Mouse (Mus musculus): ENCODE measurements around the gene Pkmyt1. TPM values are rescaled to one million over a fixed set of nuclear protein-coding genes. Genes with fewer than 3 reads are reported as not detected.

The Pkmyt1 gene
- polyA plus RNA-seq, 1 experiment from 2014 or later, result 39.6 TPM

DNA sequence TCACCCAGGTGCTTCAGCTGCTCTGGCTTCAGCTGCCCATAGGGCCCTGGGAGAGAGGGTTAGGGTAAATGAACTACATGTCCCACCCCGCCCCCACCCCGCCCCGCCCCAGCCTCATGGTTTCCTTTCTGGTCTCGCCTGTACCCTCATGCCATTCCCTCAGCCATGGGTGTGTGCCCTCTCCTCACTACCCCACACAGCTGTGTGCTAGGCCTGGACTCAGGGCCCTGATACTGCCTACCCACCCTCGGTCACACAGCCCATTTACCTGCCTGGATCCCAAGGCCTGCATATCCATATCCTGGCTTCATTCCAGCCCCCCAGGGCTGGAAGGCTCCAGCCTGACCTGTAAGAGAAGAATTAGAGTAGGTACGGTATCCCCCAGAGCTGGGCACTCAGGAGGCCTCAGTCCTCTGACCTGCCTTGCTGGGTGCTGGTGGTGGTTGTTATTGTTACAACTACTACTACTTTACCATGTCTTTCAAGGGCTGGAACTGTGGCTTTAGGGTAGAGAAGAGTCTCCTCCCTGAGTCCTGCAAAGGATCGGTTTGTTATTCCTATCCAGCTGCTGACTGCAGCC lies 20.5 kb upstream of the Pkmyt1 start:
- Histone ChIP-seq H3K4me3 (ENCODE audit: low read depth, low read length) (no peak overlapping the region), H3K4me1 (ENCODE audit: control insufficient read depth, insufficient read depth, low read length) (no peaks in the 10 kb centered on the region), H3K27me3 (replicated peaks; ENCODE audit: control insufficient read depth, insufficient read depth, low read length) (peaks cover 5% of the 10 kb centered on the region), H3K9me3 (ENCODE audit: control insufficient read depth, low read length) (no peaks in the 10 kb centered on the region), H3K27ac (replicated peaks; ENCODE audit: low read depth, low read length) (no peak overlapping the region), H3K4me2 (ENCODE audit: low read depth, low read length) (no peak overlapping the region), H3K9ac (ENCODE audit: low read depth, low read length) (no peak overlapping the region), H3K36me3 (ENCODE audit: control insufficient read depth, insufficient read depth, low read length) (no peaks in the 10 kb centered on the region)
- no peak for DNase-seq (ENCODE audit: low spot score)
- no peak for ATAC-seq (ENCODE audit: low read depth)
- WGBS, result 75% methylated on average over 7 of the region's 7 CpGs

DNA sequence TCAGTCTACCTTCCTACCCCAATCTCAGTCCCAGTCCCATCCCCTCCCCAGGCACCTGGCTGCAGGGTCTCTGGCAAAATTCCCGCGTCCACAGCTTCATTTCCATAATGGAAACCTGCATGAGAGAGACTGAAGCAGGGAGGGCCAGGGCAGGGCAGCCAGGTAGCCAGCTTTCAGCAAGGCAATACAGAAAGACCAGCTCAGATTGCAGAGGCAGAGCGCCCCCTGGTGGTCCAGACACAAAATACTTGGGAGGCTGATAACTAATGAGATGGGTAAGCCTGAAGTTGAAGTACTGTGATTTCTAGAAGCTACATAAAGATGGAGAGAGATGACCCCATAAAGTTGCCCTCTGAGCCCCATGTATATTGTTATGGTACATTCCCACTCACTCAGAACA lies 19.9 kb upstream of the Pkmyt1 start:
- 0 out of 2 replicates have a peak, but pooled peaks have one; percentile 60 for ATAC-seq (ENCODE audit: low read depth)
- peak; percentile 74 for DNase-seq (ENCODE audit: low spot score)
- Histone ChIP-seq H3K4me3 (ENCODE audit: low read depth, low read length) (no peak overlapping the region), H3K4me2 (ENCODE audit: low read depth, low read length) (no peak overlapping the region), H3K36me3 (ENCODE audit: control insufficient read depth, insufficient read depth, low read length) (no peaks in the 10 kb centered on the region), H3K27ac (replicated peaks; ENCODE audit: low read depth, low read length) (no peak overlapping the region), H3K9me3 (ENCODE audit: control insufficient read depth, low read length) (no peaks in the 10 kb centered on the region), H3K4me1 (ENCODE audit: control insufficient read depth, insufficient read depth, low read length) (no peaks in the 10 kb centered on the region), H3K27me3 (replicated peaks; ENCODE audit: control insufficient read depth, insufficient read depth, low read length) (no peaks in the 10 kb centered on the region; the same call in 1 of the 2 replicates), H3K9ac (ENCODE audit: low read depth, low read length) (no peak overlapping the region)
- WGBS, result 0% methylated on average over 3 of the region's 3 CpGs

DNA sequence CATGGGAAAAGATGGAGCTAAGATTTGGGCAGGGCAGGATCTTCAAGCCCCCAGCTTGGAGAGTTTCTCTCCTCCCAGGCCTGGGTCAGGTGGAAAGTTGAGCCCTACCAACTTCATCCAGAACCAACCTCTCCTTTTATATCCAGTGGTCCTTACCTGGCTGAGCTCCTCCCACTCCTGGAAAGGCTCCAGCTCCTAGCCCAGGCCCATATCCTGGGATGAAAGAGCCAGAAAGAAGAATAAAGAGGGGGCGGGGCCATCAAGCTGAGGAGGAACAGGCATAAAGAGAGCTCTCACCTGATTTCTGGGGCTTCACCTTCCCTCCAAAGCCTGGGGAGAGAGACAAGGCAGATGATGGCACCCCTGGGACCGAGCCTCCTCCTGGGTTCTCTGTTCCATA lies 9.1 kb upstream of the Pkmyt1 start:
- no peaks in the 10 kb centered on the region for H3K27me3 ChIP-seq (replicated peaks; ENCODE audit: control insufficient read depth, insufficient read depth, low read length)
- DNase-seq (ENCODE audit: low spot score) (peak; percentile 59), ATAC-seq (ENCODE audit: low read depth) (peak; percentile 65; the same call in 1 of the 2 replicates)
- no peaks in the 10 kb centered on the region for H3K4me1 ChIP-seq (ENCODE audit: control insufficient read depth, insufficient read depth, low read length)
- H3K36me3 ChIP-seq (ENCODE audit: control insufficient read depth, insufficient read depth, low read length), result no peaks in the 10 kb centered on the region
- no peak overlapping the region for H3K4me2 ChIP-seq (ENCODE audit: low read depth, low read length)
- no peaks in the 10 kb centered on the region for H3K9me3 ChIP-seq (ENCODE audit: control insufficient read depth, low read length)
- 65% methylated on average over 2 of the region's 2 CpGs for WGBS
- no peak overlapping the region for H3K9ac ChIP-seq (ENCODE audit: low read depth, low read length)
- H3K27ac ChIP-seq (replicated peaks; ENCODE audit: low read depth, low read length), result no peak overlapping the region
- no peak overlapping the region for H3K4me3 ChIP-seq (ENCODE audit: low read depth, low read length)

DNA sequence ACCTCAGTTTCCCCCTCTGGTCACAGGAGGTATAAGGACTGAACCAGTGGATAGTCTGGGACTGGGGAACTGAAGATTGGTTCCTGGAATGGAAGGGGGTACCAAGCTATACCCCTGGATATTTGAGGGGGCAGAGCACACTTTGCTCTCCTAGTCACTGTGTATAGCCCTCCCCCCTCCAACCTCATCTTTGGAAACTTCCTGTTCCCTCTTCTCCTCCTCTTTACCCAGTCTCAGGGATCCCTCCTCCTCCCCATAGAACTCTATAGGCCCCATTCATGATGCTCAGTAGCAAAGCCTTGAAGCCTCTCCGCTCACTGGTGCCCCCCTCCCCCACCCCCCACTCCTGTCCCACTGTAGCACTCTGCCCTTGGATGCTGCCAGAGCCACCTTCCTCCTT lies 6.7 kb upstream of the Pkmyt1 start:
- Histone ChIP-seq H3K36me3 (ENCODE audit: control insufficient read depth, insufficient read depth, low read length) (no peaks in the 10 kb centered on the region), H3K9me3 (ENCODE audit: control insufficient read depth, low read length) (no peaks in the 10 kb centered on the region), H3K27ac (replicated peaks; ENCODE audit: low read depth, low read length) (no peak overlapping the region), H3K9ac (ENCODE audit: low read depth, low read length) (no peak overlapping the region), H3K4me2 (ENCODE audit: low read depth, low read length) (no peak overlapping the region), H3K4me3 (ENCODE audit: low read depth, low read length) (no peak overlapping the region), H3K4me1 (ENCODE audit: control insufficient read depth, insufficient read depth, low read length) (no peaks in the 10 kb centered on the region), H3K27me3 (replicated peaks; ENCODE audit: control insufficient read depth, insufficient read depth, low read length) (no peaks in the 10 kb centered on the region)
- ATAC-seq (ENCODE audit: low read depth), result no peak
- DNase-seq (ENCODE audit: low spot score), result no peak
- WGBS, result 33% methylated on average over 1 of the region's 1 CpGs

DNA sequence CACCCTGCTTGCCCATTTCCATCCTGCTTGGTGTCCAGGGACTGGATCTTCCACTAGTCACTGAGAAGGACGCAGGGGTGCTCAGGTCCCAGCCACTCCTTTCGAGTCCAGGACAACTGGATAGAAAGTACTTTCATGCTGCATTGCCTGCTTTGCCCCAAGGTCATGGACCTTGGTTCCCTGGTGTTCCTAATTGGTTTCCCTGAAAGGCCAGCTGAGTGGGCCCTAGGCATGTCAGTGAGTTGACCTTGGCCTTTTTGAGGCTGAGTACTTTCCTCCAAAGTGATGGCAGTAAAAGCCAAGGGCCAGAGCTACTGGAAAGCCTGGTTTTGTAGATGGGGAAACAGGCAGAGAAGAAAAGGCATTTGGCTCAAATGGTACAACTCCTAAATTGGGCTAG lies 4.2 kb upstream of the Pkmyt1 start:
- Histone ChIP-seq H3K27ac (replicated peaks; ENCODE audit: low read depth, low read length) (no peak overlapping the region), H3K27me3 (replicated peaks; ENCODE audit: control insufficient read depth, insufficient read depth, low read length) (no peaks in the 10 kb centered on the region), H3K4me1 (ENCODE audit: control insufficient read depth, insufficient read depth, low read length) (0 out of 2 replicates have a peak, but pooled peaks cover 7% of the 10 kb centered on the region), H3K9ac (ENCODE audit: low read depth, low read length) (no peak overlapping the region), H3K36me3 (ENCODE audit: control insufficient read depth, insufficient read depth, low read length) (no peaks in the 10 kb centered on the region), H3K4me3 (ENCODE audit: low read depth, low read length) (no peak overlapping the region), H3K4me2 (ENCODE audit: low read depth, low read length) (no peak overlapping the region), H3K9me3 (ENCODE audit: control insufficient read depth, low read length) (no peaks in the 10 kb centered on the region)
- DNase-seq (ENCODE audit: low spot score), result no peak
- no peak for ATAC-seq (ENCODE audit: low read depth)
- 73% methylated on average over 2 of the region's 2 CpGs for WGBS

DNA sequence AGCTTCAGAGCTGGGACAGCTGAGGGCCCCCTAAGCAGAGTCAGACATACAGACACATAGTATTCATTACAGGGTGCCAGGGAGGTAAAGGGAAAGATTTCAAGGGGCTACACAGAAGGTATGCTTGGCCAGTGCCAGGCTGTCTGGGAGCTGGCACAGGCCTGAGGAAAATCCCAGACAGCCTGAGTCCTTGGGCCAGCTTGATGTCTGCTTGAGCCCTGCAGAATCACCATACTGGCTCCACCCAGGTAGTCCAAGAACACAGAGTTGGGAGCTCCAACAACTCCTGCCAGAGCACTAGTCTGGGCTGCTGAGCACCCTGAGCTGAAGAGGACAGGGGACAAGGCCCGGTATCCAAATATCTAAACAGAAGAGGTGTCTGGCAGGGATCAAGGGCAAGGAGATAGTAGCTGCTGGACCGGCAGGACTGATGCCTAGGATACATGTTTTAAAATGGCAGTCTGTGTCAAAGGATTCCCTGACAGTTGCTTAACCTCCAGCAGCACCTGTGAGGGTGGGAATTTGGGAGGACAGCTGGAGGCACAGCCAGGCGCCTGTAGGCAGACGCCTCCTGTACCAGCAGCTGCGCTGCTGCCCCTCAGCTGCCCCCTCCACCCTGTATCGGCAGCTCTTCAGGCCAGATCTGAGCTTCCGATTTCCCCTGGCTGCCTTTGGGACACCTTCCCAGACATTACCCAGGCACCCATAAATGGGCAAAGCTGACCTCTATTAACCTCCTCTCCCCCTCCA lies 3.6 kb upstream of the Pkmyt1 start, which contains the start of gene 1520401A03Rik:
1520401A03Rik (minus strand) TSS at position 408 of the 750 bp plus-strand sequence.
- Histone ChIP-seq H3K27ac (replicated peaks; ENCODE audit: low read depth, low read length) (no peak within 1 kb of the TSS), H3K4me2 (ENCODE audit: low read depth, low read length) (no peak within 1 kb of the TSS), H3K27me3 (replicated peaks; ENCODE audit: control insufficient read depth, insufficient read depth, low read length) (no peaks in the 10 kb centered on the region), H3K4me3 (ENCODE audit: low read depth, low read length) (no peak within 1 kb of the TSS), H3K4me1 (ENCODE audit: control insufficient read depth, insufficient read depth, low read length) (0 out of 2 replicates have a peak, but pooled peaks cover 9% of the 10 kb centered on the region), H3K9ac (ENCODE audit: low read depth, low read length) (no peak within 1 kb of the TSS), H3K9me3 (ENCODE audit: control insufficient read depth, low read length) (no peaks in the 10 kb centered on the region), H3K36me3 (ENCODE audit: control insufficient read depth, insufficient read depth, low read length) (no peaks in the 10 kb centered on the region)
- 72% methylated on average over 5 of the region's 7 CpGs for WGBS
- ATAC-seq (ENCODE audit: low read depth) (no peak), DNase-seq (ENCODE audit: low spot score) (peak; percentile 48)

DNA sequence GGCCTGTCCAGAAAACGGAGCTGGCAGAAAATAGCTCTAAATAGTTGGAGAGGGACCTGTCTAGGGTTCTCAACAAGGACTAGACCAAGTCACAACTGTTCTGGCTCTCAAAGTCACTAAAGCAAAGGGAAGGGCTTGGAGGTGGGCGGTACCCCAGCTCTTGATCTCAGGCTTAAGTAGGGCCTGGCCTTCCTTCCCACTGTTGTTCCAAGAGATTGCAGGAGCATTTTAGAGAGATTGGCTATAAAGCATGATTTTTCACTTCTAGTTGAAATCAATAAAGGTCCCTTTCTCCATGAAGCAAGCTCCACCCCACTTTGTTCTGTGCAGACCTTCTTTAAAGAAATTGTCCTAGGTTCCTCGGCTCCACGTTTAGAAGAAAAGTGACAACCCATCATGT lies 659 bp upstream of the Pkmyt1 start:
- H3K27ac ChIP-seq (replicated peaks; ENCODE audit: low read depth, low read length), result peak overlapping the region; percentile 80
- no peak for ATAC-seq (ENCODE audit: low read depth)
- peak overlapping the region; percentile 78 for H3K4me2 ChIP-seq (ENCODE audit: low read depth, low read length)
- H3K9ac ChIP-seq (ENCODE audit: low read depth, low read length), result peak overlapping the region; percentile 84
- H3K27me3 ChIP-seq (replicated peaks; ENCODE audit: control insufficient read depth, insufficient read depth, low read length), result no peaks in the 10 kb centered on the region
- 0 out of 2 replicates have a peak, but pooled peaks cover 9% of the 10 kb centered on the region for H3K4me1 ChIP-seq (ENCODE audit: control insufficient read depth, insufficient read depth, low read length)
- no peak for DNase-seq (ENCODE audit: low spot score)
- H3K9me3 ChIP-seq (ENCODE audit: control insufficient read depth, low read length), result no peaks in the 10 kb centered on the region
- no peaks in the 10 kb centered on the region for H3K36me3 ChIP-seq (ENCODE audit: control insufficient read depth, insufficient read depth, low read length)
- peak overlapping the region; percentile 90 for H3K4me3 ChIP-seq (ENCODE audit: low read depth, low read length)
- WGBS, result 61% methylated on average over 4 of the region's 4 CpGs

DNA sequence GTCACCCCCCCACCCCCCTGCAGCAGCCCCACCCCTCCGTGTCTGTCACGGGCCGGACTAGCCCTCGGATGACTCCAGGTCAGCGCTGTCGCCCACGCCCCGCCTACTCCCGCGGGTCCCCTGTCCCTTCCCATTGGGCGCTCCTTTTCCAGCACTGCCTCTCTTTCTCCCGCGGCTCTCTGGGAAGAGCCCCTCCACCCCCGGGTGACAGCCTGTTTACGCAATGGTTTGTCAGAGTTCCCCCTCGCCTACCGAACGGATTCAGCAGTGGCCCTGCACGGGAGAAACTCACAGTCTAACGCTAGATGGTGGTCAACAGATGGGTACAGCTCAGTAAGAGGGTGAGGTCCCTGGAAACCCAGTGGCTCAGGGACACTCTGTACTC lies 614 bp downstream of the Pkmyt1 start:
- H3K4me3 ChIP-seq (ENCODE audit: low read depth, low read length), result peak overlapping the region; percentile 90
- peak overlapping the region; percentile 76 for H3K27ac ChIP-seq (replicated peaks; ENCODE audit: low read depth, low read length)
- peak overlapping the region; percentile 84 for H3K9ac ChIP-seq (ENCODE audit: low read depth, low read length)
- no peaks in the 10 kb centered on the region for H3K9me3 ChIP-seq (ENCODE audit: control insufficient read depth, low read length)
- DNase-seq (ENCODE audit: low spot score), result peak; percentile 92
- peak overlapping the region; percentile 78 for H3K4me2 ChIP-seq (ENCODE audit: low read depth, low read length)
- H3K4me1 ChIP-seq (ENCODE audit: control insufficient read depth, insufficient read depth, low read length), result 0 out of 2 replicates have a peak, but pooled peaks cover 9% of the 10 kb centered on the region
- no peaks in the 10 kb centered on the region for H3K36me3 ChIP-seq (ENCODE audit: control insufficient read depth, insufficient read depth, low read length)
- ATAC-seq (ENCODE audit: low read depth), result peak; percentile 86
- under 1% methylated on average over 17 of the region's 20 CpGs for WGBS
- H3K27me3 ChIP-seq (replicated peaks; ENCODE audit: control insufficient read depth, insufficient read depth, low read length), result no peaks in the 10 kb centered on the region
